Mouse (Mus musculus) heart, postnatal 14 days (tissue): Measurements from ENCODE around the gene Olfr455. TPM values are rescaled to one million over a fixed set of nuclear protein-coding genes. Genes with fewer than 3 reads are reported as not detected.

Experiments used
- DNase-seq, 2 experiments: peaks; one replicate each; pipeline ENCODE4 v3.0.0; 2021 to 2022
- intact Hi-C: fragments of 180-260 bp; cut with DNase I; formaldehyde crosslinking; loops from one replicate; pipeline ENCODE4 v1.15.1; 2025
- total RNA-seq, 2 experiments: library from RNA; stranded (reverse); gene quantifications; 2 replicates each; pipeline ENCODE4 v1.2.3; 2021

Olfr455 gene
- total RNA-seq, 2 experiments from 2014 or later, result not detected

DNA sequence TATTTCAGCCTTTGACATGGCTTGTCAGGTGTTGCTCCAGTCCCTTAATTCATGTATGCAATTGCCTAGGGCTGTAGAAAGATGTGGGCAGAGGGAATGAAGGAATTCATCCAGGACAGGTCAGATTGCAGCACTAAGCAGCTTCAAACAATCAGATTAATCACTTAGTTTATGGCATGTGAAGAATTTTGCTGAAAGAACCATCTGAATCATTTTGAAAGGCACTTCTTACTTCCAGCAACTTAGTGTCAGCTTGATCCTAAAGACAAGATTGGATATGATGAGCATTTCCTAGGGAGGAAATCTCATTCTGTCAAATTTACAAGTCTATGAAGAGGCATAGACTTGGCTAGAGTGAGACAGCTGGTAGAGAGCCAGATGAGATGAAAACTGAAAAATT is 38.1 kb downstream of the Olfr455 start:
- no peak for DNase-seq
- intact Hi-C loops, result no loop called here

DNA sequence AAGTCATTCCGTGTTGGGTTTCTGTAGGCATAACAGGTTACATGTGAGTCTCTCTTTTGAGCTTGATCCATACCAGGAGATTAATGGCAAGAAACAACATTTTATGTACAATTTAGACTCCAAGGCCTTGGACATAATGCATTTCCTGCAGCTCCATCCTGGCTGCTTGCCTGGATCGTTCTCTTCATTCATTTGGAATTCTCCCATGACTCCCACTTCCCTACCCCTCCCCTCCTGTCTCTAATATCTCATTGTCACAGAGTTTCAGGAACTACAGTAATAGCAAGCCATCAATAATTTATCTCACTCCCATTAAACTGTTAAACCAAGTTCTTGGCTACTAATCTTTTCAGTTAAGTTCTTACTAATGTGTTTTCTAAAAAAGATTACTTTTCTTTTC is 43.9 kb downstream of the Olfr455 start:
- peak in 1 of 2 experiments; percentile 16 for DNase-seq
- intact Hi-C loops, result no loop called here

DNA sequence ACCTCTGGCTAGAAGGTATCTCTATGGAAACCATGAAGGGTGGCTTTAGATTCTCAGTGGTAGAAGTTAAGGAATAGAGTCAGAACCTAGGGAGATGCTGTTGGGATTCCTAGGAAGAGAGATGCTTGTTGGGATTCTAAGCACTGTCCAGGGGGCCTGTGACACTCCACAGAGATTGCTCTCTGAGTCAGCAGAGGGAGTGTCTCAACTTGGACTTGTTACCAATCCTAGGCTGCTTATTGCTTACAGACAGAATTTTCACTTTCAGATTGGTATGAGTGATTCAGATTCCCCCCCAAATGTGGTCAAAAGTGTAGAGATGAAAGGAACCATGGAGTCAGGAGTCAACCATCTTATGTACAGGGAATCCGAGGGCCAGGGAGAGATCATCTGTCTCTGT is 57.7 kb downstream of the Olfr455 start:
- intact Hi-C loops, result no loop called here
- DNase-seq, result no peak

DNA sequence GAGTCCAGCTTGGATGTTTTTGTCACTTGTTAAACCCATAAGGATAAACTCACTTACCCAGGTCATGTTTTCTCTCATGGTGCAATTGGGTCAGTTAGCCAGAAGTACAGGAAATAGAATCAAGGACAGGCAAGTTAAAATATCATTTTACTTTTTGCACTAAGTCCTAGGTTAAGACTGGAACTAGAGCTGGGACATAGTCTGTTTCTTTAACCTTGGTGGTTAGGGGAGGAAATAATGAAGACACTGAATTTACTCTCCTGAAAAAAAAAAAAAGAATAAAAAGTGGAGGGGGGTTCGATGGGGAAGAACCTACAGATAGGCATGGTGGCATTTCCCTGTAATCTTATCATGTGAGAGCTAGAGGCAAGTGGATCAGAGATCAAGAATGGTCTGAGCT is 60.3 kb downstream of the Olfr455 start, which contains the start of gene Olfr456:
TSS of gene Olfr456 (minus strand) at position 101 of the 400 bp plus-strand sequence.
- intact Hi-C loops, result no loop called here

More for the DNA sequence above, 60.3 kb downstream of the Olfr455 start, which contains the start of gene Olfr456:
- no peak for DNase-seq

Other genes with a start within 250 kb of the Olfr455 start
- 1 to 10 TPM; 1.1 to 1.2 TPM for gene Fam131b, start 222.9 kb downstream of the Olfr455 start, total RNA-seq
- gene Zyx, start 198.0 kb downstream of the Olfr455 start, total RNA-seq, result 10 to 100 TPM; 78.9 to 88.6 TPM
- under 1 TPM; 0.51 to 0.67 TPM for gene Epha1, start 174.3 kb downstream of the Olfr455 start, total RNA-seq
- gene Tas2r143, start 147.3 kb downstream of the Olfr455 start, total RNA-seq, result not detected
- gene Tas2r135, start 142.2 kb downstream of the Olfr455 start, total RNA-seq, result under 1 TPM in 1 of 2 experiments, not detected in 1; 0.39 TPM
- not detected for gene Tas2r126, start 113.1 kb downstream of the Olfr455 start, total RNA-seq
- not detected for gene Olfr458, start 82.4 kb downstream of the Olfr455 start, total RNA-seq
- gene Olfr457, start 71.3 kb downstream of the Olfr455 start, total RNA-seq, result not detected
- gene Olfr456, start 60.4 kb downstream of the Olfr455 start, total RNA-seq, result not detected
- gene Tcaf3, start 50.1 kb upstream of the Olfr455 start, total RNA-seq, result not detected
- gene Tcaf2, start 97.7 kb upstream of the Olfr455 start, total RNA-seq, result 1 to 10 TPM; 4.4 to 4.5 TPM
- 10 to 100 TPM; 18.1 to 18.6 TPM for gene Tcaf1, start 162.5 kb upstream of the Olfr455 start, total RNA-seq
- not detected for gene Olfr453, start 191.8 kb upstream of the Olfr455 start, total RNA-seq
- not detected for gene Olfr38, start 208.8 kb upstream of the Olfr455 start, total RNA-seq
- gene Olfr452, start 237.5 kb upstream of the Olfr455 start, total RNA-seq, result not detected